Mouse (Mus musculus): ENCODE results near the gene Tstd1.

Tstd1 gene

GRCm38 (mm10) chr1:171418660-171419059 is at the start of gene Tstd1:
TSS of gene Tstd1 (plus strand) at chr1:171418872.
- DNase-seq (ENCODE audit: low spot score in 2 of 2), result no peak

- DNase-seq (ENCODE audit: low spot score in 2 of 2), result no peak
Observed at GRCm38 (mm10) chr1:171369845-171370556, 48.7 kb upstream of the Tstd1 start, which contains the start of gene Nectin4. TSS of gene Nectin4 (plus strand) at chr1:171370099.

GRCm38 (mm10) chr1:171372880-171373279 is 45.8 kb upstream of the Tstd1 start:
- DNase-seq (ENCODE audit: low spot score in 2 of 2), result no peak

GRCm38 (mm10) chr1:171373946-171374345 is 44.7 kb upstream of the Tstd1 start:
- DNase-seq (ENCODE audit: low spot score in 2 of 2), result no peak

GRCm38 (mm10) chr1:171375646-171376097 is 43.0 kb upstream of the Tstd1 start:
- no peak for DNase-seq (ENCODE audit: low spot score in 2 of 2)

GRCm38 (mm10) chr1:171378298-171378697 is 40.4 kb upstream of the Tstd1 start:
- DNase-seq (ENCODE audit: low spot score in 2 of 2), result no peak

GRCm38 (mm10) chr1:171379935-171380599 is 38.6 kb upstream of the Tstd1 start:
- peak; percentile 74 to 82 for DNase-seq (ENCODE audit: low spot score in 2 of 2)

- no peak for DNase-seq (ENCODE audit: low spot score in 2 of 2)
Observed at GRCm38 (mm10) chr1:171382096-171382620, 36.5 kb upstream of the Tstd1 start.

GRCm38 (mm10) chr1:171384361-171384760 is 34.3 kb upstream of the Tstd1 start:
- DNase-seq (ENCODE audit: low spot score in 2 of 2), result no peak

- no peak for DNase-seq (ENCODE audit: low spot score in 2 of 2)
Observed at GRCm38 (mm10) chr1:171385171-171385570, 33.5 kb upstream of the Tstd1 start.

- no peak for DNase-seq (ENCODE audit: low spot score in 2 of 2)
Observed at GRCm38 (mm10) chr1:171387099-171387498, 31.6 kb upstream of the Tstd1 start.

- DNase-seq (ENCODE audit: low spot score in 2 of 2), result peak; percentile 96 to 97
Observed at GRCm38 (mm10) chr1:171388376-171389102, 30.1 kb upstream of the Tstd1 start, which contains the start of gene Arhgap30. TSS of gene Arhgap30 (plus strand) at chr1:171388954.

GRCm38 (mm10) chr1:171390101-171390500 is 28.6 kb upstream of the Tstd1 start:
- peak; percentile 84 to 89 for DNase-seq (ENCODE audit: low spot score in 2 of 2)

GRCm38 (mm10) chr1:171401821-171402220 is 16.9 kb upstream of the Tstd1 start:
- DNase-seq (ENCODE audit: low spot score in 2 of 2), result no peak

GRCm38 (mm10) chr1:171402991-171403390 is 15.7 kb upstream of the Tstd1 start:
- DNase-seq (ENCODE audit: low spot score in 2 of 2), result no peak

- DNase-seq (ENCODE audit: low spot score in 2 of 2), result no peak
Observed at GRCm38 (mm10) chr1:171407263-171407662, 11.4 kb upstream of the Tstd1 start.

- DNase-seq (ENCODE audit: low spot score in 2 of 2), result no peak
Observed at GRCm38 (mm10) chr1:171410231-171410630, 8.4 kb upstream of the Tstd1 start.

GRCm38 (mm10) chr1:171410947-171411484 is 7.7 kb upstream of the Tstd1 start, which contains the start of gene Usf1:
TSS of gene Usf1 (plus strand) at chr1:171411313.
- DNase-seq (ENCODE audit: low spot score in 2 of 2), result peak; percentile 93 to 94

GRCm38 (mm10) chr1:171411492-171411941 is 7.2 kb upstream of the Tstd1 start:
- DNase-seq (ENCODE audit: low spot score in 2 of 2), result no peak

- DNase-seq (ENCODE audit: low spot score in 2 of 2), result peak; percentile 28 to 55
Observed at GRCm38 (mm10) chr1:171412001-171412441, 6.7 kb upstream of the Tstd1 start.

GRCm38 (mm10) chr1:171412446-171412845 is 6.2 kb upstream of the Tstd1 start:
- peak; percentile 9 to 23 for DNase-seq (ENCODE audit: low spot score in 2 of 2)

All from natural killer cell, adult 2 months (primary cell).